Mouse (Mus musculus) kidney, embryonic 14.5 days (tissue): ENCODE results near the gene Bcl2l14. TPM values are rescaled to one million over a fixed set of nuclear protein-coding genes. Genes with fewer than 3 reads are reported as not detected.

Experiments used
- ATAC-seq: fragments of 200-750 bp; cut with Nextera tagmentation; 2 replicates; pipeline ENCODE4 v1.8.0; 2017; ENCODE audit warnings: moderate number of reproducible peaks, mild to moderate bottlenecking, moderate TSS enrichment, moderate library complexity; ENCODE audit not compliant: low FRiP score, low TSS enrichment
- H3K27ac ChIP-seq: fragments of 300-500 bp; sonication (generic); 2 replicates; pipeline ENCODE4 v1.5.1; 2014; ENCODE audit warnings: low read depth, mild to moderate bottlenecking, low read length, moderate library complexity, mixed read lengths
- H3K27me3 ChIP-seq: fragments of 300-500 bp; sonication (generic); 2 replicates; pipeline ENCODE4 v1.6.1; 2014; ENCODE audit warnings: mild to moderate bottlenecking, low read length; ENCODE audit not compliant: control insufficient read depth, insufficient read depth
- H3K36me3 ChIP-seq: fragments of 300-500 bp; sonication (generic); 2 replicates; pipeline ENCODE4 v1.6.1; 2014; ENCODE audit warnings: low read length, mixed read lengths; ENCODE audit not compliant: control insufficient read depth, insufficient read depth
- H3K4me1 ChIP-seq: fragments of 300-500 bp; sonication (generic); 2 replicates; pipeline ENCODE4 v1.6.1; 2014; ENCODE audit warnings: low read length, mixed read lengths; ENCODE audit not compliant: control insufficient read depth, insufficient read depth
- H3K4me2 ChIP-seq: fragments of 300-500 bp; sonication (generic); replicated peaks from 2 replicates; pipeline ENCODE4 v1.6.1; 2014; ENCODE audit warnings: low read depth, mild to moderate bottlenecking, low read length
- H3K4me3 ChIP-seq: fragments of 300-500 bp; sonication (generic); 2 replicates; pipeline ENCODE4 v1.5.1; 2014; ENCODE audit warnings: mild to moderate bottlenecking, low read length
- H3K9ac ChIP-seq: fragments of 300-500 bp; sonication (generic); 2 replicates; pipeline ENCODE4 v1.6.1; 2014; ENCODE audit warnings: low read depth, mild to moderate bottlenecking, low read length, moderate library complexity
- H3K9me3 ChIP-seq: fragments of 300-500 bp; sonication (generic); 2 replicates; pipeline ENCODE4 v1.6.1; 2016; ENCODE audit warnings: low read length; ENCODE audit not compliant: control insufficient read depth
- WGBS: fragments of 180-500 bp; shearing (Covaris S2); extraction: QIAGEN DNeasy Blood & Tissue Kit; methylation state at CpG from one replicate; pipeline ENCODE4 v1.1.7; 2014; 5-methylcytosine and 5-hydroxymethylcytosine counted together
- polyA plus RNA-seq: library from polyadenylated mRNA; unstranded; fragments of >200 nt; fragmentation: Nextera tagmentation; extraction: Ambion mirVana; gene quantifications from 2 replicates; pipeline ENCODE4 v1.2.1, GENCODE M21; 2014

Bcl2l14 gene
- 8.8 and 9.9 TPM in 2 replicates for polyA plus RNA-seq

DNA sequence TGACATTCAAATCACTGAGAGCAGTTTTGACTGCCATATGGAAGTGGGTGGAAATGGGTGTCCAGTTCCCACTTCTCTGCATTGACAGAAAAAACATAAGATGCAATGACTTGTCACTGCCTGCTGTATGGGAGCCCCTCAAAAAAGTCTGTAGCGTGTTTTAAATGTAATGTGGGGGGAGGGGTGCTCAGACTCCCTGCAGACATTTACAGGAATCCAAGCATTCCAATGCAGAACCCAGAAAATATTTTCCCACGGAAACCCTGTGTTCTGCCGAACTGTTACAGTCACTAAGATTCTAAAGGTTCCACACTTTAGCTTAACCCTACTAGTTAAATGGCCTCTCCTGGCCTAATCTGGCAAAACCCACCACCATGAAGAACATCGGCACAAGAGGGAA is at the start of gene Bcl2l14:
Gene Bcl2l14, plus strand, starts transcription at position 301 of the 400 bp plus-strand sequence.
- Histone ChIP-seq H3K4me2 (no peak within 1 kb of the TSS), H3K27ac (no peak within 1 kb of the TSS), H3K27me3 (no peaks in the 10 kb centered on the region), H3K4me3 (no peak within 1 kb of the TSS), H3K4me1 (no peaks in the 10 kb centered on the region), H3K9ac (no peak within 1 kb of the TSS), H3K9me3 (no peaks in the 10 kb centered on the region), H3K36me3 (no peaks in the 10 kb centered on the region)
- 82% methylated on average over 4 of the region's 4 CpGs for WGBS
- ATAC-seq: no peak

DNA sequence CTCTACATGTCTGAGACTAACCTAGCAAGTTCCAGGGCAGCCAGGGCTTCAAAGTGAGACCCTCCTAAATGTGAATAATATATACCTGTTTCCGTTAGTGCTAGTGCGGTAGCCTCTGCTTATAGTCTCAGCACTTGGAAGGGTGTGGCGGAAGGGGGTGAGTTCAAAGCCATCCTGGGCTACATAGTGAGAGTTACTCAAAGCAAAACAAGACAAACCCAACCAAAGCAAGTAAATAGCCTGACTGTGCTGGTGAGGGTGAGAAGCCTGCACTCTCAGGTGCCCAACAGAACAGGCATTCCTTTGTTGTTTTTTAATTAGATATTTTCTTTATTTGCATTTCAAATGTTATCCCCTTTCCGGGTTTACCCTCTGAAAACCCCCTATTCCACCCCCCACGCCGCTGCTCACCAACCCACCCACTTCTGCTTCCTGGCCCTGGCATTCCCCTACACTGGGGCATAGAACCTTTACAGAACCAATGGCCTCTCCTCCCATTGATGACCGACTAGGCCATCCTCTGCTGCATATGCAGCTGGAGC is 47.5 kb upstream of the Bcl2l14 start:
- no peaks in the 10 kb centered on the region for H3K4me1 ChIP-seq
- no peaks in the 10 kb centered on the region for H3K9me3 ChIP-seq
- H3K4me2 ChIP-seq: no peak overlapping the region
- no peak overlapping the region for H3K27ac ChIP-seq
- ATAC-seq: no peak
- 94% methylated on average over 7 of the region's 7 CpGs for WGBS
- no peaks in the 10 kb centered on the region for H3K27me3 ChIP-seq
- H3K9ac ChIP-seq: no peak overlapping the region
- H3K36me3 ChIP-seq: no peaks in the 10 kb centered on the region
- H3K4me3 ChIP-seq: no peak overlapping the region

DNA sequence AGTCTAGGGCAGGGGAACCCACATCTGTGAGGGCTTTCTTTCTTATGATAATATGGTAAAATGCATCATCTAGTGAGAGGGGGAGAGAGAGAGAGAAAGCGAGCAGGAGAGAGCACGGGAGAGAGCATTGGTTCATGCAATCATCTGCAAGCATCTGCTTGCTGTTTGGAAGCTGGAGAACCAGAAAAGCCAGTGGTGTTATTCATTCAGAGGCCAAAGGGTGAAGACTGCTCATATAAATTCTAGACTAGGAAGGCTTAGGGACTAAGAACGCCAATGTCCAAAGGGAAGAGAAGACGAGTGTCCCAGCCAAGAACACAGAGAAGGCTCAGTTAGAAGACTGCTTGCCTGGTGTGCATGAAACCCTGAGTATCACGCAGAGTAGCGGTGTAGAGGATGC is 43.2 kb upstream of the Bcl2l14 start:
- H3K27ac ChIP-seq: no peak overlapping the region
- no peak for ATAC-seq
- H3K4me2 ChIP-seq: no peak overlapping the region
- H3K4me1 ChIP-seq: no peaks in the 10 kb centered on the region
- no peaks in the 10 kb centered on the region for H3K36me3 ChIP-seq
- H3K9ac ChIP-seq: no peak overlapping the region
- H3K4me3 ChIP-seq: no peak overlapping the region
- no peaks in the 10 kb centered on the region for H3K9me3 ChIP-seq
- 78% methylated on average over 6 of the region's 6 CpGs for WGBS
- no peaks in the 10 kb centered on the region for H3K27me3 ChIP-seq

DNA sequence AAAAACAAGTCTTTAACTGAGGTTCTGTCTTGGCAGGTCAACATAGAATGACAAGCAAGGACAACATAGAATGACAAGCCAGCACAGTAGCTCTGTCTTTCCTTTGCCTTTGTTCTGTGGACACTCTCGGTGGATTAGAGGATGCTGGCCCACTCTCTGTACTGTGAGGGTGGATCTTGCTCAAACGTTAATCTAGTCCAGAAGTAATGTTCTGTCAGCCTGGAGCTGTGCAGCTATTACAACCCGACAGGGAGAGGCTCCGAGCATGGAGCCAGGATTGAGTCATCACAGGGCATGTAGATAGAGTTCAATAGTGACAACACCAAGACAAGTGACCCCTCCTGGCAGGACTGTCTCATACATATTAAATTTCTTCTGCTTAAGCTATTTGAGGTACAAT is 42.4 kb upstream of the Bcl2l14 start:
- no peak overlapping the region for H3K9ac ChIP-seq
- no peak overlapping the region for H3K4me2 ChIP-seq
- no peak for ATAC-seq
- no peaks in the 10 kb centered on the region for H3K27me3 ChIP-seq
- no peak overlapping the region for H3K27ac ChIP-seq
- WGBS: 94% methylated on average over 4 of the region's 4 CpGs
- no peak overlapping the region for H3K4me3 ChIP-seq
- no peaks in the 10 kb centered on the region for H3K9me3 ChIP-seq
- no peaks in the 10 kb centered on the region for H3K4me1 ChIP-seq
- no peaks in the 10 kb centered on the region for H3K36me3 ChIP-seq

DNA sequence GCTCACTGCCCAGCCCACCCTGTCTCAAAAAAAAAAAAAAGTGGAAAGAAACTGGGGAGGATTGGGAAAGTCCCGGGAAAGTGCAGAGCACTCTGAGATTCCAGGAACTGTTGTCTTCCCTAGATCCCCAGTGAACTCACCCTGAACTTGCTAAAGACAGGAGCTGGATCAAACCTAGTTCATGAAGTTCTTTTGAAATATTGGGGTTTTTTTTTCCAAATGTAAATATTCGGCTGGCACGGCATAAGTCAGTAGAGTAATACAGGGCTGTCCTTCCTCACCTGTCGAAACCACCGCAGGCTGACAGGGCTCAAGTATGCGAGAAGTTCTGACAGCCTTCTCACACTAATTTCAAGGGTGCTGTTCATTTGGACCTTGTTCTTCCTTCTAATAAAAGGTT is 38.5 kb upstream of the Bcl2l14 start:
- 82% methylated on average over 6 of the region's 6 CpGs for WGBS
- ATAC-seq: no peak

DNA sequence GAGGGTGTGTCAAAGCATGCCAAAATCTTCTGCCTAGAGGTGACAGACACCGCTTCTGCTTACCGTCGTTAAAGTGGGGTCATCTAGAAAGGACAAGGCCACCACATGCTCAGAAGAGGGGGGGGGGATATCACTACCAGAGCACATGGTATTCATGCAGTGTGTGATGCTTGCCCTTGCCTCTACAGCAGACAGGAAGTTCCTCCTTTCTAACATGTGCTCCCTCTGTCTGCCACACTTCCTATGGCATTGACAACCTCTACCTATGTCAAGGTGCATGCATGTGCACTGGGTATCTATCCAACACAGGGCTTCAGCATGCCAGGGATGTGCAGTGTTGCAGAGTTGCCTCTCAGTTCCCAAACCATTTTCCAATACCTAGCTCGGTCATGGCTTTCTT is 36.0 kb upstream of the Bcl2l14 start:
- WGBS: 81% methylated on average over 4 of the region's 4 CpGs

More for the DNA sequence above, 38.5 kb upstream of the Bcl2l14 start:
- H3K4me3 ChIP-seq: no peak overlapping the region
- no peaks in the 10 kb centered on the region for H3K36me3 ChIP-seq
- no peak overlapping the region for H3K27ac ChIP-seq
- no peaks in the 10 kb centered on the region for H3K27me3 ChIP-seq
- H3K4me1 ChIP-seq: no peaks in the 10 kb centered on the region
- H3K9me3 ChIP-seq: no peaks in the 10 kb centered on the region
- H3K9ac ChIP-seq: no peak overlapping the region
- H3K4me2 ChIP-seq: no peak overlapping the region

DNA sequence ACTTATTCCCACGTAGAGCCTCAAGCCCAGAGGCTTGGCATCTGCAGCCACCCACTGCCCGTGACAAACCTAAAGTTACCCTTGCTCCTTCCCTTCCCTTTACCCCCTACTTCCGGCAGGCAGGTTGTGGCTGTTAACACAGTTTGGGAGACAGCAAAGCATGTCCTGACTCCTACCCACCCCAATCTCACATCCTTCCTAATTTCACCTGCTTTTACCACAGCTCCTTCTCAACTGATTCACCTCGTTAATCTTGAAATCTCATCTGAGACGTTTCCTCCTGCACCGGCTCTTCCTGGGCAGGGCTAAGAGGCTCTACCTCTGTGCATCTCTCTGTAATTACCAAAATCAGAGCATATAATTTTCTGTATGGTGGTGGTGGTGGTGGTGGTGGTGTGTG is 31.5 kb upstream of the Bcl2l14 start:
- H3K27ac ChIP-seq: no peak overlapping the region
- H3K4me2 ChIP-seq: no peak overlapping the region
- 43% methylated on average over 6 of the region's 6 CpGs for WGBS
- H3K9ac ChIP-seq: no peak overlapping the region
- H3K9me3 ChIP-seq: no peaks in the 10 kb centered on the region
- H3K4me1 ChIP-seq: no peaks in the 10 kb centered on the region
- H3K36me3 ChIP-seq: no peaks in the 10 kb centered on the region
- H3K27me3 ChIP-seq: no peaks in the 10 kb centered on the region
- no peak for ATAC-seq
- H3K4me3 ChIP-seq: no peak overlapping the region

More for the DNA sequence above, 36.0 kb upstream of the Bcl2l14 start:
- ATAC-seq: no peak
- no peaks in the 10 kb centered on the region for H3K27me3 ChIP-seq
- no peaks in the 10 kb centered on the region for H3K9me3 ChIP-seq
- H3K36me3 ChIP-seq: no peaks in the 10 kb centered on the region
- H3K9ac ChIP-seq: no peak overlapping the region
- H3K27ac ChIP-seq: no peak overlapping the region
- no peaks in the 10 kb centered on the region for H3K4me1 ChIP-seq
- no peak overlapping the region for H3K4me2 ChIP-seq
- no peak overlapping the region for H3K4me3 ChIP-seq

DNA sequence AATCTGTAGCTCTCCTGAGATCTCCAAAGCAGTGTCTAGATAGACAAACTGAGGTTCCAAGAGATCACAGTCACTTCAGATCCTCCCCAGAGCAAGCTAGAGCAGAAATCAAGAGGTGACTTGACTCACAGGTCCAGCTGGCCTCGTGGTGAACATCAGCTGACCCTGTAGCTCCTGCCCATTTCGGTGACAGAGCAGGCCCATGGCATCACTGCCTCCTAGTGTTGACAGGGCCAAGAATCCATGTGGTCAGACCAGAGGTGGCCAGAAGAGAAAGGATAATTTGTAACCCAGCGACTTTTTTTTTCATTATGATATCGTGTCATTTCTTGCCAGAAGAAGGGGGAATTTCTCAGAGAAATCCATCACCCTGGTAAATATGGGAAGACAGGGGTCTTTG is 30.2 kb upstream of the Bcl2l14 start:
- ATAC-seq: no peak
- H3K4me3 ChIP-seq: no peak overlapping the region
- no peaks in the 10 kb centered on the region for H3K27me3 ChIP-seq
- H3K36me3 ChIP-seq: no peaks in the 10 kb centered on the region
- no peak overlapping the region for H3K27ac ChIP-seq
- H3K4me2 ChIP-seq: no peak overlapping the region
- H3K9ac ChIP-seq: no peak overlapping the region
- no peaks in the 10 kb centered on the region for H3K9me3 ChIP-seq
- H3K4me1 ChIP-seq: no peaks in the 10 kb centered on the region
- 72% methylated on average over 4 of the region's 4 CpGs for WGBS

DNA sequence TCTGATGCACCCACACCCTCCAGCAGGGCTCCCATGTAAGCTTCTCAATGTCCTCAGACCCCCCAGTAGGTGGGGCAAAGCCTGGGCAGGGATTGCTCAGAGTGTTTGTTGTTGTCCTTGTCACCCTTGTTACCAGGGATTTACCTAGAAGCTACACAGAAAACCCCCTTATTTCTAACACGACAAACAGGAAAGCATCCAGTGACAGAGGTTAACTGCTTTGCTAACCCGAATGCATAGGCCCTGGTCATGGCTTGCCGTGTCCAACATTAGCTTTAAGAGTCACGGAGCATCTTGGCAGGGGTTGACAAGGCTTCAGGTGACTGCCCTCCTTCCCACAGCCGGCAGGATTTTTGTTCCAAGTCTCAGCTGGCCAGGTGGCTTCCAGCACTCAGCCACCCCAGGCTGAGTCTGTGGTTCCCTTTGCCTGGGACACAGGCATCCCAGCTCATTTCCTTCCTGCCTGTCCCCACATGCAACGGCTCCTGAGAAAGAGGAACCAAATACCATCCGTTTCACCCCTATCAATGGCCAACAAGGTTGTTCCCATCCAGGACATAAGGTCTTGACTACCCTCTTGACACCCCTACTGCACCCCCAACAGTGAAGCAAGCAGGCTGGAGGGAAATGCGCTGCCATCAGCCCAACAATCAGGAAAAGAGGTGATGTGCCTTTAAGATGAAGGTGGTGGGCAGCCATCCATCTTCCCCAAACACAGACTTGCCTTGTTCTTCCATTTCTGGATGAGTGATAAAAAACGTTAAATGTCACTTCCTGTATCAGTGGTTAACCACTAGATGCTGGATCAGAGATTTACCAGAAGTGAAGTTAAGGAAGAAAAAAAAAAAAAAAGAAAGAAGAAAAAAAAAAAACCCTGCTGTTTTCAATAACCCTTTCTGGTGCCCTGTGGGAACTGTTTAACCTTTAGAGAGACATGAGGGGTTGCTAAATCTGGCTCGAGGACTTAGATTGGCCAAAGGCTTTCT is 29.5 kb upstream of the Bcl2l14 start:
- Histone ChIP-seq H3K4me2 (no peak overlapping the region), H3K27me3 (no peaks in the 10 kb centered on the region), H3K4me1 (no peaks in the 10 kb centered on the region), H3K27ac (no peak overlapping the region), H3K4me3 (no peak overlapping the region), H3K9me3 (no peaks in the 10 kb centered on the region), H3K9ac (no peak overlapping the region), H3K36me3 (no peaks in the 10 kb centered on the region)
- WGBS: 48% methylated on average over 10 of the region's 10 CpGs
- no peak for ATAC-seq
